Mouse (Mus musculus) cerebellum, adult 2 months (tissue): Measurements from ENCODE around the gene Gm6583.

Experiments
- CTCF ChIP-seq: fragments of 200-500 bp; IDR thresholded peaks from 2 replicates; pipeline ENCODE4 v1.5.1; 2011; ENCODE audit warnings: low read depth, mild to moderate bottlenecking, control low read depth, low read length, moderate library complexity, borderline replicate concordance; ENCODE audit not compliant: insufficient read depth
- POLR2A ChIP-seq: fragments of 200-500 bp; IDR thresholded peaks from 2 replicates; pipeline ENCODE4 v1.6.1; 2011; ENCODE audit warnings: low read length, control low read depth, borderline replicate concordance; ENCODE audit not compliant: insufficient read depth

- no peak for TF ChIP-seq CTCF
- TF ChIP-seq POLR2A: no peak
These were observed 38.6 kb upstream of the Gm6583 start for GRCm38 (mm10) chr5:112394415-112394763.
